Mouse (Mus musculus) small intestine, adult 2 months (tissue): Measurements from ENCODE around the gene Gm44511. TPM values are rescaled to one million over a fixed set of nuclear protein-coding genes. Genes with fewer than 3 reads are reported as not detected.
"Not testable (repeated sequence)": the region's sequence is repeated elsewhere in the genome, so short reads cannot be mapped to it uniquely, and the experiment has no call there.

Experiments used
- H3K27ac ChIP-seq: fragments of 200-500 bp; 2 replicates; pipeline ENCODE4 v1.5.1; 2012; ENCODE audit warnings: low read depth, low read length, control low read depth, inconsistent platforms; ENCODE audit not compliant: insufficient read depth
- H3K27me3 ChIP-seq: fragments of 200-500 bp; 2 replicates; pipeline ENCODE4 v1.6.1; 2012; ENCODE audit warnings: mild to moderate bottlenecking, moderate library complexity, low read length, inconsistent platforms; ENCODE audit not compliant: control insufficient read depth, insufficient read depth
- H3K36me3 ChIP-seq: fragments of 200-500 bp; 2 replicates; pipeline ENCODE4 v1.6.1; 2012; ENCODE audit warnings: mild to moderate bottlenecking, low read length, control low read depth, inconsistent platforms; ENCODE audit not compliant: control insufficient read depth, insufficient read depth
- H3K4me1 ChIP-seq: fragments of 200-500 bp; 2 replicates; pipeline ENCODE4 v1.6.1; 2012; ENCODE audit warnings: low read length, inconsistent platforms, mixed read lengths; ENCODE audit not compliant: control insufficient read depth, insufficient read depth, insufficient read length
- H3K4me3 ChIP-seq: fragments of 200-500 bp; 2 replicates; pipeline ENCODE4 v1.5.1; 2012; ENCODE audit warnings: low read depth, mild to moderate bottlenecking, control low read depth, inconsistent platforms, low read length, moderate library complexity
- CTCF ChIP-seq: fragments of 200-500 bp; IDR thresholded peaks from 2 replicates; pipeline ENCODE4 v1.5.1; 2012; ENCODE audit warnings: low read depth, mild to moderate bottlenecking, control low read depth, inconsistent platforms, low read length, moderate library complexity, mixed read lengths; ENCODE audit not compliant: insufficient replicate concordance, insufficient read length; ENCODE audit errors: extremely low read depth
- POLR2A ChIP-seq: fragments of 200-500 bp; IDR thresholded peaks from 2 replicates; pipeline ENCODE4 v1.6.1; 2012; ENCODE audit warnings: low read depth, mild to moderate bottlenecking, control low read depth, inconsistent platforms, low read length, moderate library complexity
- WGBS: fragments of 180-500 bp; shearing (Covaris S2); methylation state at CpG from one replicate; pipeline ENCODE4 v1.1.7; 2018; 5-methylcytosine and 5-hydroxymethylcytosine counted together
- polyA plus RNA-seq: library from polyadenylated mRNA; depleted of rRNA; stranded (reverse); fragments of >200 nt; gene quantifications from 2 replicates; pipeline ENCODE4 v1.2.3, GENCODE M21; 2012

Gene Gm44511
- polyA plus RNA-seq, 1 experiment: 0.46 TPM

GRCm38 (mm10) chr6:128789115-128789514 lies 37.0 kb downstream of the Gm44511 start, which contains the start of gene Klrb1c:
Gene Klrb1c, minus strand, starts transcription at chr6:128789215.
- no peaks in the 10 kb centered on the region for H3K4me1 ChIP-seq
- TF ChIP-seq CTCF: no peak
- no peak for TF ChIP-seq POLR2A
- no peaks in the 10 kb centered on the region for H3K27me3 ChIP-seq
- no peak within 1 kb of the TSS for H3K27ac ChIP-seq
- H3K36me3 ChIP-seq: no peaks in the 10 kb centered on the region
- 90% methylated on average over 2 of the region's 2 CpGs for WGBS
- H3K4me3 ChIP-seq: no peak within 1 kb of the TSS

- 96% methylated on average over 1 of the region's 1 CpGs for WGBS
These were observed 37.6 kb downstream of the Gm44511 start for GRCm38 (mm10) chr6:128788517-128788916.

GRCm38 (mm10) chr6:128786396-128786795 lies 39.7 kb downstream of the Gm44511 start:
- H3K36me3 ChIP-seq, H3K4me3 ChIP-seq: not testable (repeated sequence)
- 89% methylated on average over 1 of the region's 1 CpGs for WGBS

More at GRCm38 (mm10) chr6:128788517-128788916, 37.6 kb downstream of the Gm44511 start:
- H3K27ac ChIP-seq: no peak overlapping the region
- no peak overlapping the region for H3K4me3 ChIP-seq
- H3K36me3 ChIP-seq: no peaks in the 10 kb centered on the region
- no peaks in the 10 kb centered on the region for H3K27me3 ChIP-seq
- H3K4me1 ChIP-seq: no peaks in the 10 kb centered on the region
- no peak for TF ChIP-seq CTCF
- TF ChIP-seq POLR2A: no peak

GRCm38 (mm10) chr6:128769481-128770253 lies 56.4 kb downstream of the Gm44511 start:
- 79% methylated on average over 10 of the region's 10 CpGs for WGBS
- no peaks in the 10 kb centered on the region for H3K36me3 ChIP-seq
- H3K4me3 ChIP-seq: no peak overlapping the region
- TF ChIP-seq CTCF (no peak), POLR2A (no peak)
- H3K27me3 ChIP-seq: no peaks in the 10 kb centered on the region
- no peak overlapping the region for H3K27ac ChIP-seq
- H3K4me1 ChIP-seq: no peaks in the 10 kb centered on the region

More at GRCm38 (mm10) chr6:128786396-128786795, 39.7 kb downstream of the Gm44511 start:
- not testable (repeated sequence) for H3K27ac ChIP-seq, H3K4me1 ChIP-seq, H3K27me3 ChIP-seq

GRCm38 (mm10) chr6:128768047-128768446 lies 58.1 kb downstream of the Gm44511 start:
- TF ChIP-seq POLR2A (no peak), CTCF (no peak)
- 82% methylated on average over 4 of the region's 4 CpGs for WGBS
- no peak overlapping the region for H3K4me3 ChIP-seq

GRCm38 (mm10) chr6:128766486-128767254 lies 59.4 kb downstream of the Gm44511 start:
- 61% methylated on average over 6 of the region's 6 CpGs for WGBS
- peak; percentile 33; the same call in 1 of the 2 replicates for TF ChIP-seq CTCF

More at GRCm38 (mm10) chr6:128768047-128768446, 58.1 kb downstream of the Gm44511 start:
- no peak overlapping the region for H3K27ac ChIP-seq
- no peaks in the 10 kb centered on the region for H3K27me3 ChIP-seq
- H3K4me1 ChIP-seq: no peaks in the 10 kb centered on the region
- no peaks in the 10 kb centered on the region for H3K36me3 ChIP-seq

GRCm38 (mm10) chr6:128765211-128765610 lies 60.9 kb downstream of the Gm44511 start:
- no peaks in the 10 kb centered on the region for H3K4me1 ChIP-seq

More at GRCm38 (mm10) chr6:128766486-128767254, 59.4 kb downstream of the Gm44511 start:
- H3K27me3 ChIP-seq, H3K4me1 ChIP-seq, H3K36me3 ChIP-seq, H3K4me3 ChIP-seq: not testable (repeated sequence)
- peak overlapping the region; percentile 28; the same call in 1 of the 2 replicates for H3K27ac ChIP-seq

More at GRCm38 (mm10) chr6:128765211-128765610, 60.9 kb downstream of the Gm44511 start:
- no peak overlapping the region for H3K27ac ChIP-seq
- H3K36me3 ChIP-seq: no peaks in the 10 kb centered on the region
- H3K4me3 ChIP-seq: no peak overlapping the region
- no peaks in the 10 kb centered on the region for H3K27me3 ChIP-seq
- WGBS: 71% methylated on average over 1 of the region's 1 CpGs
- no peak for TF ChIP-seq CTCF
- no peak for TF ChIP-seq POLR2A
